Mouse (Mus musculus): ENCODE measurements around the gene Gm8947. TPM values are rescaled to one million over a fixed set of nuclear protein-coding genes. Genes with fewer than 3 reads are reported as not detected.
"Not testable (repeated sequence)": the region's sequence is repeated elsewhere in the genome, so short reads cannot be mapped to it uniquely, and the experiment has no call there.

Gm8947 gene
- polyA plus RNA-seq, 1 experiment, result not detected

DNA sequence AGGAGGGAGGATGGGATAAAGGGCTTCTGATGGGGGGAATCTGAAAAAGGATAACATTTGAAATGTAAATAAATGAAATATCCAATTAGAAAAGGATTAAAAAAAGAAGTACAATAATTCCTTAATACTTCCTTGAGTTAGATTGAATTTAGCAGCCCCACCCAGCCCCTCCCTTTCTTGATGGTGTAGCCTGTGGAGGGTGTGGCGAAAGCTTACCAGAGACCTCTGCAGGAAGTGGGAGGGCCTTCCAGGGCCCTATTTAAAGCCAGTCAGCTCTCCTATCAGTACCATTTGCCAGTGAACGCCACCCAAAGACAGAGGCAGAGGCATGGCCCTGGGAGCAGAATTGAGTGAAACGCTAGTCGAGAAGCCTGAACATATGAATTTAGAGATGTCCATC lies 5.9 kb downstream of the Gm8947 start, which contains the start of gene Gm47995:
TSS of gene Gm47995 (plus strand) at position 329 of the 400 bp plus-strand sequence.
- H3K4me1 ChIP-seq (ENCODE audit: control insufficient read depth, insufficient read depth, low read length); H3K4me3 ChIP-seq (ENCODE audit: low read depth, low read length); H3K36me3 ChIP-seq (ENCODE audit: control insufficient read depth, insufficient read depth, low read length, poor library complexity, severe bottlenecking); H3K27me3 ChIP-seq (ENCODE audit: control insufficient read depth, insufficient read depth, low read length, poor library complexity, severe bottlenecking); H3K27ac ChIP-seq (ENCODE audit: insufficient read depth, low read length); H3K9me3 ChIP-seq (replicated peaks; ENCODE audit: control insufficient read depth, insufficient read depth, low read length, poor library complexity, severe bottlenecking); H3K9ac ChIP-seq (ENCODE audit: low read depth, poor library complexity, severe bottlenecking): not testable (repeated sequence)

DNA sequence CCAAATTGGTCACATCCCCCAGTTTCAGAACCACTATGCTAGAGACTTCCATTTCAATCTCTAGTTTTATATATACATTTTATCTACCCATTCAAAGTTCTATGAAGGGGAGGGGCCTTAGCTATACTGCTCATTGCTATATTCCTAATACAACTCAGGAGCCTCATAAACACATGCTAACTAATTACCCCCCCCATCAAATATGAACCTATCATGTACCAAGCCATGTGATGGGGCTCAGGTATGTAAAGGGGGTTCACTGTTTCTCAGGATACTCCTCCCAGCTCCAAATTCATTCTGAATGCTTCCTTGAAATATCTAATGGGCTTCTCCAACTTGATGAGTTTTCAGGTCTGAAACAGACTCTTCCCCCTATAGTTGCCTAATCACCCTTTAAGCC lies 8.4 kb downstream of the Gm8947 start:
- not testable (repeated sequence) for H3K27ac ChIP-seq (ENCODE audit: insufficient read depth, low read length); H3K9ac ChIP-seq (ENCODE audit: low read depth, poor library complexity, severe bottlenecking); H3K4me1 ChIP-seq (ENCODE audit: control insufficient read depth, insufficient read depth, low read length); H3K4me3 ChIP-seq (ENCODE audit: low read depth, low read length); H3K36me3 ChIP-seq (ENCODE audit: control insufficient read depth, insufficient read depth, low read length, poor library complexity, severe bottlenecking); H3K9me3 ChIP-seq (replicated peaks; ENCODE audit: control insufficient read depth, insufficient read depth, low read length, poor library complexity, severe bottlenecking); H3K27me3 ChIP-seq (ENCODE audit: control insufficient read depth, insufficient read depth, low read length, poor library complexity, severe bottlenecking)

DNA sequence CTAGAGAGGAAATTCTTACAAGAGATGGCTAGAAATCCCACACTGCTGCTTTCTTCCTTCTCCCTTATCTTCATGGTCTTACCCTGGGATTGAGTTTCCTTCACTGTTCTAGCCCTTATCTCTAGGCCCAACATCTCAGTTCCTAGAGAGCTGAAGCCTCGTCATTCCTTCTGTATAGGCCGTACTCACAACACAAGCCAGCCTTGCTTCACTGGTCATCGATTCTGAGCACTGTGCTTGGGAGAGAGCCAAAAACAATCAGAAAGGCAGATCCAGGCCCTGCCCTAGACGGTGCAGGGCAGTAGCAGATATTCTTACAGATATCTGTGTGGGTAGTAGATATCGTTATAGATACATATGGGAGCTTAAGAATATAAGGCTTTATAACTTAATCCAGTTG lies 10.6 kb downstream of the Gm8947 start:
- not testable (repeated sequence) for H3K4me1 ChIP-seq (ENCODE audit: control insufficient read depth, insufficient read depth, low read length); H3K27me3 ChIP-seq (ENCODE audit: control insufficient read depth, insufficient read depth, low read length, poor library complexity, severe bottlenecking); H3K9ac ChIP-seq (ENCODE audit: low read depth, poor library complexity, severe bottlenecking); H3K4me3 ChIP-seq (ENCODE audit: low read depth, low read length); H3K36me3 ChIP-seq (ENCODE audit: control insufficient read depth, insufficient read depth, low read length, poor library complexity, severe bottlenecking); H3K27ac ChIP-seq (ENCODE audit: insufficient read depth, low read length); H3K9me3 ChIP-seq (replicated peaks; ENCODE audit: control insufficient read depth, insufficient read depth, low read length, poor library complexity, severe bottlenecking)

DNA sequence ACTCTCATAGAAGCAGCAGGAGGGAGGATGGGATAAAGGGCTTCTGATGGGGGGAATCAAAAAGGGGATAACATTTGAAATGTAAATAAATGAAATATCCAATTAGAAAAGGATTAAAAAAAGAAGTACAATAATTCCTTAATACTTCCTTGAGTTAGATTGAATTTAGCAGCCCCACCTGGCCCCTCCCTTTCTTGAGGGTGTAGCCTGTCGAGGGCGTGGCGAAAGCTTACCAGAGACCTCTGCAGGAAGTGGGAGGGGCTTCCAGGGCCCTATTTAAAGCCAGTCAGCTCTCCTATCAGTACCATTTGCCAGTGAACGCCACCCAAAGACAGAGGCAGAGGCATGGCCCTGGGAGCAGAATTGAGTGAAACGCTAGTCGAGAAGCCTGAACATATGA lies 11.6 kb downstream of the Gm8947 start, which contains the start of gene 3110040M04Rik:
TSS of gene 3110040M04Rik (plus strand) at position 304 of the 400 bp plus-strand sequence.
- H3K9me3 ChIP-seq (replicated peaks; ENCODE audit: control insufficient read depth, insufficient read depth, low read length, poor library complexity, severe bottlenecking); H3K9ac ChIP-seq (ENCODE audit: low read depth, poor library complexity, severe bottlenecking); H3K4me3 ChIP-seq (ENCODE audit: low read depth, low read length); H3K27me3 ChIP-seq (ENCODE audit: control insufficient read depth, insufficient read depth, low read length, poor library complexity, severe bottlenecking); H3K27ac ChIP-seq (ENCODE audit: insufficient read depth, low read length); H3K4me1 ChIP-seq (ENCODE audit: control insufficient read depth, insufficient read depth, low read length); H3K36me3 ChIP-seq (ENCODE audit: control insufficient read depth, insufficient read depth, low read length, poor library complexity, severe bottlenecking): not testable (repeated sequence)

DNA sequence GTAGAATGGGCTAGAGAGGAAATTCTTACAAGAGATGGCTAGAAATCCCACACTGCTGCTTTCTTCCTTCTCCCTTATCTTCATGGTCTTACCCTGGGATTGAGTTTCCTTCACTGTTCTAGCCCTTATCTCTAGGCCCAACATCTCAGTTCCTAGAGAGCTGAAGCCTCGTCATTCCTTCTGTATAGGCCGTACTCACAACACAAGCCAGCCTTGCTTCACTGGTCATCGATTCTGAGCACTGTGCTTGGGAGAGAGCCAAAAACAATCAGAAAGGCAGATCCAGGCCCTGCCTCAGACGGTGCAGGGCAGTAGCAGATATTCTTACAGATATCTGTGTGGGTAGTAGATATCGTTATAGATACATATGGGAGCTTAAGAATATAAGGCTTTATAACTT lies 16.3 kb downstream of the Gm8947 start:
- not testable (repeated sequence) for H3K4me3 ChIP-seq (ENCODE audit: low read depth, low read length); H3K36me3 ChIP-seq (ENCODE audit: control insufficient read depth, insufficient read depth, low read length, poor library complexity, severe bottlenecking); H3K9ac ChIP-seq (ENCODE audit: low read depth, poor library complexity, severe bottlenecking); H3K4me1 ChIP-seq (ENCODE audit: control insufficient read depth, insufficient read depth, low read length); H3K9me3 ChIP-seq (replicated peaks; ENCODE audit: control insufficient read depth, insufficient read depth, low read length, poor library complexity, severe bottlenecking); H3K27me3 ChIP-seq (ENCODE audit: control insufficient read depth, insufficient read depth, low read length, poor library complexity, severe bottlenecking); H3K27ac ChIP-seq (ENCODE audit: insufficient read depth, low read length)

DNA sequence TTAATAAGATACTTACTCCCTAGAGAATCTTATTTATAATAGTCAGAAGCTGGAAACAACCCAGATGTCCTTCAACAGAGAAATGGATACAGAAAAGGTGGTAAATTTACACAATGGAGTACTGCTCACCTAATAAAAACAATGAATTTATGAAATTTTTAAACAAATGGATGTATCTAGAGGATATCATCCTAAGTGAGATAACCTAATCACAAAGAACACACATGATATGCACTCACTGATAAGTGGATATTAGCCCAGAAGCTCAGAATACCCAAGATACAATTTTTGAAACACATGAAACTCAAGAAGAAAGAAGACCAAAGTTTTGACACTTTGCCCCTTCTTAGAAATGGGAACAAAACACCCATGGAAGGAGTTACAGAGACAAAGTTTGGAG lies 16.8 kb downstream of the Gm8947 start:
- H3K36me3 ChIP-seq (ENCODE audit: control insufficient read depth, insufficient read depth, low read length, poor library complexity, severe bottlenecking); H3K4me3 ChIP-seq (ENCODE audit: low read depth, low read length); H3K27me3 ChIP-seq (ENCODE audit: control insufficient read depth, insufficient read depth, low read length, poor library complexity, severe bottlenecking); H3K27ac ChIP-seq (ENCODE audit: insufficient read depth, low read length); H3K9me3 ChIP-seq (replicated peaks; ENCODE audit: control insufficient read depth, insufficient read depth, low read length, poor library complexity, severe bottlenecking); H3K9ac ChIP-seq (ENCODE audit: low read depth, poor library complexity, severe bottlenecking); H3K4me1 ChIP-seq (ENCODE audit: control insufficient read depth, insufficient read depth, low read length): not testable (repeated sequence)

DNA sequence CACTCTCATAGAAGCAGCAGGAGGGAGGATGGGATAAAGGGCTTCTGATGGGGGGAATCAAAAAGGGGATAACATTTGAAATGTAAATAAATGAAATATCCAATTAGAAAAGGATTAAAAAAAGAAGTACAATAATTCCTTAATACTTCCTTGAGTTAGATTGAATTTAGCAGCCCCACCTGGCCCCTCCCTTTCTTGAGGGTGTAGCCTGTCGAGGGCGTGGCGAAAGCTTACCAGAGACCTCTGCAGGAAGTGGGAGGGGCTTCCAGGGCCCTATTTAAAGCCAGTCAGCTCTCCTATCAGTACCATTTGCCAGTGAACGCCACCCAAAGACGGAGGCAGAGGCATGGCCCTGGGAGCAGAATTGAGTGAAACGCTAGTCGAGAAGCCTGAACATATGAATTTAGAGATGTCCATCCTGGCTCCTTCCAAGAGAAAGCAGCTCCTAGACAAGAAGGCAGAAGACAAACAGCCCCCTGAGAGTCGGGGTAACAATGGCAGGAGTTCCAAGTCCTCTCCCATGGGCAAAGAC lies 17.7 kb downstream of the Gm8947 start, which contains the start of gene Gm47996:
TSS of gene Gm47996 (plus strand) at position 308 of the 532 bp plus-strand sequence.
- not testable (repeated sequence) for H3K4me3 ChIP-seq (ENCODE audit: low read depth, low read length); H3K27ac ChIP-seq (ENCODE audit: insufficient read depth, low read length); H3K9ac ChIP-seq (ENCODE audit: low read depth, poor library complexity, severe bottlenecking)

DNA sequence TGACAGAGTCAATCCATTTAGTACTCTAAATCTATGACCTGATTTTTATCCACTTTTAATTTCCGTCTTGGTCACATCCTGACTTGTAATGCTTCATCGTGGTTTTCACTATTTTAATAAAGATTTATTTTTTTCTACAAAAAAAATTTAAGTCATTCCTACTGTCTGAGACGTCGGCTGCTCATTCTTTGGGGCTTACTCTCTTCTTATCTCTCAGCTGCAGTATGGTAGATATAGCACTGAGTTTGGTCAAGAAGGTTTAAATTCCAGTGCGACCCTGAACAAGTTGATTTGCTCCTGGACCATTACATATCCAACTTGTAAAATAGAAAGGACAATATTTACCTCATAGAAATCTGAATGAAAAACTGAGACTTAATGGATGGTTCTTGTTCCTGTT lies 19.5 kb downstream of the Gm8947 start:
- not testable (repeated sequence) for H3K4me3 ChIP-seq (ENCODE audit: low read depth, low read length); H3K9ac ChIP-seq (ENCODE audit: low read depth, poor library complexity, severe bottlenecking); H3K27ac ChIP-seq (ENCODE audit: insufficient read depth, low read length); H3K9me3 ChIP-seq (replicated peaks; ENCODE audit: control insufficient read depth, insufficient read depth, low read length, poor library complexity, severe bottlenecking); H3K36me3 ChIP-seq (ENCODE audit: control insufficient read depth, insufficient read depth, low read length, poor library complexity, severe bottlenecking); H3K4me1 ChIP-seq (ENCODE audit: control insufficient read depth, insufficient read depth, low read length); H3K27me3 ChIP-seq (ENCODE audit: control insufficient read depth, insufficient read depth, low read length, poor library complexity, severe bottlenecking)

More for the DNA sequence above, 17.7 kb downstream of the Gm8947 start, which contains the start of gene Gm47996:
- not testable (repeated sequence) for H3K9me3 ChIP-seq (replicated peaks; ENCODE audit: control insufficient read depth, insufficient read depth, low read length, poor library complexity, severe bottlenecking); H3K27me3 ChIP-seq (ENCODE audit: control insufficient read depth, insufficient read depth, low read length, poor library complexity, severe bottlenecking); H3K36me3 ChIP-seq (ENCODE audit: control insufficient read depth, insufficient read depth, low read length, poor library complexity, severe bottlenecking); H3K4me1 ChIP-seq (ENCODE audit: control insufficient read depth, insufficient read depth, low read length)

All from ES-Bruce4 (cell line).